Mouse (Mus musculus) bone marrow macrophage, adult 2 months (primary cell): ENCODE measurements around the gene Tmem123.

Source experiments
- CTCF ChIP-seq: IDR thresholded peaks from 2 replicates; pipeline ENCODE4 v1.5.1; 2012; ENCODE audit warnings: low read depth, mild to moderate bottlenecking, low read length, moderate library complexity
- POLR2A ChIP-seq: IDR thresholded peaks from 2 replicates; pipeline ENCODE4 v1.6.1; 2012; ENCODE audit warnings: mild to moderate bottlenecking, low read depth, low read length, borderline replicate concordance

DNA sequence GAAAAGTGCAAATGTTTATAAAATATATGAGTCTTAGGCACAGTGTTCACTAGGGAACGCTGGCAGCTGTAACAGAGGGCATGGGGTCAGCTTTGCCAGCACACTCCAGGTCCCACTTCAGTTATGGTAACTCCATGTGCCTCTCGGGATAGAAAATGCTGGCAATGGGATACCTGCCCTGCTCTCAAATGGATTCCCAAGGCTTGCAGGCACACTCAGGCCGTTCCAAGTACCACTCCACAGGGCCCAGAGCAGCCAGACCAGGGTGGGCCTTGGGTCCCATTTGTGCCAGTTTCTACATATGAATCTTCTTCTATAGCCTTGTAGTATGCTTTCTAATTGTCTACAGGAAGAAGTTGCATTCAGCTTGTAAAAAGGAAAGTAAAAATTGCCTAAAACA lies 21.6 kb downstream of the Tmem123 start:
- TF ChIP-seq POLR2A (no peak), CTCF (no peak)
